Mouse (Mus musculus): Measurements from ENCODE around the gene Sox5.

Sox5 gene

DNA sequence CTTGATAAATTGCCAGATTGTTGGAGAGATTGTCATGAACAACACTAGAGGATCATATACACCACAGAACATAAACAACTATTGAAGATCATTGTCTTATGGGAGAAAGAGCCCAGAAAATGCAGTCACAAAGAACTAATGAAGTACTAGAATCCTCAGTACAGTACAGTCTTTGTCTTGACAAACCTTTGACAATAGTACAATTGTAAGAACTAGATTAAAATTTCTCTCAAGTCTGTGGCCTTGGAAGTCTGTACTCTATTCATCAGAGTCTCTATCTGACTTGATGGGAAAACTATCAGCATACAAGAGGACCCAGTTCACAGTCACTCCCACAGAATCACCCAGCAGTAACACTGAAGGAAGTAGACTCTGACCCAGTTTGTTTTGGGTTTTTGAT lies 936.0 kb downstream of the Sox5 start:
- no peak for DNase-seq (ENCODE audit: low spot score)

- no peak for DNase-seq (ENCODE audit: low spot score)
These were observed 937.1 kb downstream of the Sox5 start for GRCm38 (mm10) chr6:143844701-143844970.

GRCm38 (mm10) chr6:143843933-143844700 lies 937.7 kb downstream of the Sox5 start:
- DNase-seq (ENCODE audit: low spot score): no peak

GRCm38 (mm10) chr6:143841954-143842353 lies 939.8 kb downstream of the Sox5 start:
- no peak for DNase-seq (ENCODE audit: low spot score)

- no peak for DNase-seq (ENCODE audit: low spot score)
These were observed 940.6 kb downstream of the Sox5 start for GRCm38 (mm10) chr6:143841109-143841638.

- DNase-seq (ENCODE audit: low spot score): no peak
These were observed 943.2 kb downstream of the Sox5 start for GRCm38 (mm10) chr6:143838384-143839076.

GRCm38 (mm10) chr6:143835331-143835730 lies 946.4 kb downstream of the Sox5 start:
- DNase-seq (ENCODE audit: low spot score): no peak

- DNase-seq (ENCODE audit: low spot score): no peak
These were observed 947.8 kb downstream of the Sox5 start for GRCm38 (mm10) chr6:143833986-143834385.

DNA sequence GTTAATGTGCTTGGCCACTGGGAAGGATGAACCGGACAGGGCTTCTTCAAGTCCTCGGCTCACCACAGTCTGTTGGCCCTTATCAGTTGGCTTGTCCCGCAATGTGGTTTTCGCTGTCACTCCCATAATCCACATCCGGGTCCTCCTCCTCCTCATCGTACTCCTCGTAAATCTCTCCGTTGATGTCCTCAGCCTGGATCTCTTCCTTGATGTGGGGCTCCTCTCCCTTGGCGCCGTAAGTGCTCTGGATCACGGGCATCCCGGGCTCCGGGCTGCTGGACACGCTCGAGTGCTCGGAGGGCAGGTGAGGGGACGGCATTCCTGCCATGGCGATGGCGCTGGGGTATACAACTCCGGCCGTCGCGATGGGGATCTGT lies 948.6 kb downstream of the Sox5 start:
- DNase-seq (ENCODE audit: low spot score): no peak

DNA sequence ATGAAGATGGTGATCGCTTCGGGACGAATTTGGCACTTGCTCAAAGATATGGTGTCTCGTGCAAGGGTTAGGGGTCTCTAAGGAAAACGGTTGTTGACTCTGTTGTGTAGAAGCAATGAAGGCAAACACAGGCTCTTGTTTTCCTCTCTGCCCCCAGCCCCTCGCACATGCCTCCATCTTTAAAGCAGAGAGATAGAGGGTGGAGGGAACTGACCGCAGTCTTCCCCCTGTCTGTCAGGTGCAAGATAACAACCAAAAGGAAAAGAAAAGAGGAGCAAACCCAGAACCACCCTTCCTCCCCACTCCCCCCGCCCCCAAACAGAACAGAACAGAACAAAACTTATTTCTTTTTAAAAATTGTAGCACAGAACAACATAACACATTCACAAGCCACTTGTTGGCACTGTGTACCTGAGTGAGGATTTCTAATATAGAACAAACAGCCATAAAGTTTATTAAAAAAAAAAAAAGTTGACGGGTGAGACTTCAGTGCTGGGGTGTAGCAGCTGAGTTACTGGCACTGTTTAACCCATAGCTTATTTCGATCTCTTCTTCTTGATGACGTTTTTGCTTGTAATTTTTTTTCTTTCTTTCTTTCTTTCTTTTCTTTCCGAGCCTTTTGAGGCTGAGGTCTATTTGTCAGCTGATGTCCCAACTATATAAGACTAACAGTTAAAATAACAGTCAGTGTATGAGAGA lies 949.1 kb downstream of the Sox5 start:
- DNase-seq (ENCODE audit: low spot score): no peak

DNA sequence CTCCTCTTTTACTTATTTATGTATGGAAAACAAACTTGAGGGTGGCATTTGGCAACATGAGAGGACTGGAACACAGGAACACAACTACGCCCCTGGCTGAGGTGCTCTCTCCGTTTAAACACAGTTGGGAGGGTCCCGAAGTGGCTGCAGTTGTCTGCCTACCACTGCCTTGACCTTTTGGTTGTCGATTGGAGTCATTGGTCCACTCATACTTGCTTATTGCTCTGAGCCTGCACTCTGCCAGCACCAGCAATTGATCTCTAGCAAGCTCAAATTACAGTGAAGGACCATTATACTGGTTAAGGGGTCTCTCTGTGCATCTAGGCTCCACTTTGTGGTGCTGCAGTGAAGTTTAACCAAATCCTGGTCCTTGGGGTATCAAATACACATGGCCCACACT lies 950.5 kb downstream of the Sox5 start:
- no peak for DNase-seq (ENCODE audit: low spot score)

DNA sequence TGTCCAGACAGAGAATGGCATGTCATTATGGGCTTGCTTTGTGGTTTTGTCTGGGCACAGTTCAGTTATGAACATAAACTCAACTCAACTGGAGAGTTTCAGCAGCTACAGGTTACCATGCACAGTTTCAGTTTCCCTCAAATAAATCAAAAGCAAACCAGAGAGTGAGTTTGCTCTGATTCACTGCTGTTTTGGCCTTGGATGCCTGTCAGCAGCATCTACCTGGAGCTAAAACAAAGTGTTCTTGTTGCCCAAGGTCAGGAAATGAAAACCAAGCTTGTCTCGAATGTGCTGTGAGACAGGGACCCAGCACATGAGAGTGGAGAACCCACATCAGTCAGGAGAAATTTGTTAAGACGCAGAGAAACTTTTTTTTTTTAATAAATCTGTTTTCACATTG lies 951.6 kb downstream of the Sox5 start:
- no peak for DNase-seq (ENCODE audit: low spot score)

- DNase-seq (ENCODE audit: low spot score): no peak
These were observed 955.0 kb downstream of the Sox5 start for GRCm38 (mm10) chr6:143826786-143827185.

- DNase-seq (ENCODE audit: low spot score): no peak
These were observed 955.8 kb downstream of the Sox5 start for GRCm38 (mm10) chr6:143825966-143826365.

DNA sequence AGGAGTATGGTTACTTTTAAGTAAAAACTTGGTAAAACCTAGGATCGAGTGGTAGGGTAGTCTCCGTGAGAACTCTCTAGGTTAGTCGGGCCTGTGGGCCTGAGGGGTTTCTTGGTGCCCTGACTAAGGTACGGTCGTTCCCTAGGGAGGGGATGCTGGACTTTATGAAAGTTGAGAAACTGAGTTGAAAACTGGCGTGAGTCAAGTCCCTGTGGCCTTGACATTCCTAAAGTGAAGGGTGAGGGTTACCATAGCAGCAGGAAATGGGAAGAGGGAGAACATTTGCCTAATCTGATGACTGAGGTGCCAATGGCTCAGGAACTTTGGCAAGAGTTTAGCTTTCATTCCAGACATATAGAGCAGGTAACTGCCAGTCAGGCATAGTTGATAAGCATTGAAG lies 956.7 kb downstream of the Sox5 start:
- no peak for DNase-seq (ENCODE audit: low spot score)

DNA sequence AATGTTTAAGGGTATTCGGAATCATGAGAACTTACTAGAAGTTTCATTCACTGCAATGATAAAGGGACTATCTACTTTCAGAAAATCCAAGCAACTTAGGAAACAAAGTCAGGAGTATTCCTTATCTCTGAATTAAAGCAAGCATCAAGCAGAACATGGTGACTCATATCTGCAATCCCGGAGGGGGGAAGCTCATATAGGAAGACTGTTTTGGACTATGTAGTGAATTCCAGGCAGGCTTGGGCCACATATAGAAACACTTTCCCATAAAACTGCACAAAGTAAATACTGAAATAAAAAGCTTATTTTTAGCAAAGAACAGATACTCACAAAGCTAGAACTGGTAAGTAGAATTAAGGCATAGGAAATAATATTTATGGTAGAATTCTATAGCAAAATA lies 993.3 kb downstream of the Sox5 start:
- DNase-seq (ENCODE audit: low spot score): no peak

- no peak for DNase-seq (ENCODE audit: low spot score)
These were observed 994.4 kb downstream of the Sox5 start for GRCm38 (mm10) chr6:143787360-143787759.

DNA sequence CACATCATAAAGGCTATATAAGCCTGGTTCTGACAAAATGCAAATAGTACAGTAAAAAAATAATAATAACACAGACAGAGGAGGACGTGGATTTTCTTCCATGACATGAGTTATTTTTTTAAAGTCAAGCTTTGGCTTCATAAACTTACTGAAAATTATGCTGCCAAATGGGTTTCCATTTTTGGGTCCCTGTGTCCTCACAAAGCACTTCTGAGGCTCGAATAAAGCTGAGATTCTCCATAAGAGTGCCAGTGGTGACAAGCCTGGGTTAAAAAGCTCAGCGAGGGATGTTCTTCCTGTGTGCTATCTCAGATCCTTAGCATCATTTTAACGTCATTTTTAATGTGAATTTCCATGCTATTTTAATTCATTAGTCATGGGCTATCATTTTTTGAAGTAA lies 996.1 kb downstream of the Sox5 start:
- DNase-seq (ENCODE audit: low spot score): no peak
